Mouse (Mus musculus): ENCODE measurements around the gene Ptprz1. TPM values are rescaled to one million over a fixed set of nuclear protein-coding genes. Genes with fewer than 3 reads are reported as not detected.
"Not testable (repeated sequence)": the region's sequence is repeated elsewhere in the genome, so short reads cannot be mapped to it uniquely, and the experiment has no call there.

Gene Ptprz1
- polyA plus RNA-seq, 1 experiment: 0.24 TPM

- no peak overlapping the region for H3K4me3 ChIP-seq (ENCODE audit: insufficient read depth, low read depth, low read length)
- H3K4me1 ChIP-seq (ENCODE audit: control insufficient read depth, insufficient read depth, insufficient read length, low read length): no peaks in the 10 kb centered on the region
- H3K27ac ChIP-seq (replicated peaks; ENCODE audit: low read depth, low read length): no peak overlapping the region
Observed at GRCm38 (mm10) chr6:23084587-23085421, 209.5 kb downstream of the Ptprz1 start.

DNA sequence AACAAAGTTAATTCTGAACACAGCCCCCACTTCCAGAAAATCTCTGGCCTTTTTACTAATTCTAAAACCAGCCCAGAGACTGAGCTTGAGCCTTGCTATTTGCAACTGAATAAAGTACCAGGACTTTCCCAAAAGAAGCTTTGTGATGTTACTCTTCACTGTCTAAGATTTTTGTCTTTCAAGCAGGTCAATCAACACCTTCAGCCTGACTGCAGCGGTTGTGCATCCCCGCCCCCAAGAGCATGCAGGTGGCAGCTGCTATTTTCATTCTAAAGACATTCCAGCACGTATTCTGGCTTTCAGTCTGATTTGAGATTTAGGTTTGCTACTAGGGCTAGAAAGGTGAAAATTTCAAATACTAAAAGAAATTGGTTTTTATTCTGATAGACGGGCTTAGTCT lies 214.0 kb downstream of the Ptprz1 start:
- not testable (repeated sequence) for H3K4me1 ChIP-seq (ENCODE audit: control insufficient read depth, insufficient read depth, insufficient read length, low read length); H3K4me3 ChIP-seq (ENCODE audit: insufficient read depth, low read depth, low read length); H3K27ac ChIP-seq (replicated peaks; ENCODE audit: low read depth, low read length)

- H3K4me3 ChIP-seq (ENCODE audit: insufficient read depth, low read depth, low read length); H3K27ac ChIP-seq (replicated peaks; ENCODE audit: low read depth, low read length); H3K4me1 ChIP-seq (ENCODE audit: control insufficient read depth, insufficient read depth, insufficient read length, low read length): not testable (repeated sequence)
Observed at GRCm38 (mm10) chr6:23090346-23091055, 215.2 kb downstream of the Ptprz1 start.

All from brown adipose tissue, adult 24 weeks (tissue).